Mouse (Mus musculus) intestine, embryonic 16.5 days (tissue): ENCODE measurements at regions not wholly inside any gene's neighbourhood (a gene's known extent, or its start where the extent isn't known, plus 50 kb on each side); places are given as distances from the start of the nearest gene placed in this dataset.

Source experiments
- ATAC-seq: fragments of 200-750 bp; cut with Nextera tagmentation; 2 replicates; pipeline ENCODE4 v1.8.0; 2017; ENCODE audit warnings: moderate TSS enrichment, moderate library complexity
- H3K27ac ChIP-seq: fragments of 300-500 bp; sonication (generic); 2 replicates; pipeline ENCODE4 v1.5.1; 2014; ENCODE audit warnings: mild to moderate bottlenecking, low read length
- H3K27me3 ChIP-seq: fragments of 300-500 bp; sonication (generic); replicated peaks from 2 replicates; pipeline ENCODE4 v1.6.1; 2014; ENCODE audit warnings: low read length, control low read depth, mixed read lengths; ENCODE audit not compliant: control insufficient read depth, insufficient read depth
- H3K36me3 ChIP-seq: fragments of 300-500 bp; sonication (generic); 2 replicates; pipeline ENCODE4 v1.6.1; 2014; ENCODE audit warnings: low read length, control low read depth; ENCODE audit not compliant: control insufficient read depth, insufficient read depth
- H3K4me1 ChIP-seq: fragments of 300-500 bp; sonication (generic); 2 replicates; pipeline ENCODE4 v1.6.1; 2014; ENCODE audit warnings: low read length, control low read depth, mixed read lengths; ENCODE audit not compliant: control insufficient read depth, insufficient read depth
- H3K4me2 ChIP-seq: fragments of 300-500 bp; sonication (generic); 2 replicates; pipeline ENCODE4 v1.6.1; 2014; ENCODE audit warnings: low read depth, low read length, control low read depth
- H3K4me3 ChIP-seq: fragments of 300-500 bp; sonication (generic); 2 replicates; pipeline ENCODE4 v1.5.1; 2014; ENCODE audit warnings: mild to moderate bottlenecking, low read length
- H3K9ac ChIP-seq: fragments of 300-500 bp; sonication (generic); 2 replicates; pipeline ENCODE4 v1.6.1; 2014; ENCODE audit warnings: low read depth, low read length
- H3K9me3 ChIP-seq: fragments of 300-500 bp; sonication (generic); 2 replicates; pipeline ENCODE4 v1.6.1; 2016; ENCODE audit warnings: low read length, control low read depth; ENCODE audit not compliant: control insufficient read depth
- WGBS: fragments of 180-500 bp; shearing (Covaris S2); extraction: QIAGEN DNeasy Blood & Tissue Kit; methylation state at CpG from one replicate; pipeline ENCODE4 v1.1.7; 2014; 5-methylcytosine and 5-hydroxymethylcytosine counted together

GRCm38 (mm10) chr9:61681406-61681805 lies 232.9 kb downstream of the Rplp1 start:
- Histone ChIP-seq H3K9ac (no peak overlapping the region), H3K36me3 (no peaks in the 10 kb centered on the region), H3K4me2 (no peak overlapping the region), H3K27ac (no peak overlapping the region), H3K27me3 (no peaks in the 10 kb centered on the region), H3K4me3 (no peak overlapping the region), H3K9me3 (no peaks in the 10 kb centered on the region), H3K4me1 (peaks cover 8% of the 10 kb centered on the region; the same call in 1 of the 2 replicates)
- ATAC-seq = no peak
- WGBS = 58% methylated on average over 5 of the region's 5 CpGs

- Histone ChIP-seq H3K4me1 (peaks cover 8% of the 10 kb centered on the region; the same call in 1 of the 2 replicates), H3K9ac (no peak overlapping the region), H3K4me2 (no peak overlapping the region), H3K27me3 (no peaks in the 10 kb centered on the region), H3K27ac (no peak overlapping the region), H3K36me3 (no peaks in the 10 kb centered on the region), H3K9me3 (no peaks in the 10 kb centered on the region), H3K4me3 (no peak overlapping the region)
- ATAC-seq = no peak
- WGBS = 57% methylated on average over 6 of the region's 6 CpGs
These were observed 233.4 kb downstream of the Rplp1 start for GRCm38 (mm10) chr9:61680911-61681311.

GRCm38 (mm10) chr9:61679686-61680085 lies 234.7 kb downstream of the Rplp1 start:
- no peak overlapping the region for H3K9ac ChIP-seq
- H3K36me3 ChIP-seq = no peaks in the 10 kb centered on the region
- H3K9me3 ChIP-seq = no peaks in the 10 kb centered on the region
- H3K4me2 ChIP-seq = no peak overlapping the region
- no peaks in the 10 kb centered on the region for H3K27me3 ChIP-seq
- peaks cover 8% of the 10 kb centered on the region; the same call in 1 of the 2 replicates for H3K4me1 ChIP-seq
- H3K4me3 ChIP-seq = no peak overlapping the region
- 83% methylated on average over 6 of the region's 6 CpGs for WGBS
- no peak overlapping the region for H3K27ac ChIP-seq
- ATAC-seq = no peak

GRCm38 (mm10) chr9:61677603-61678002 lies 236.7 kb downstream of the Rplp1 start:
- H3K27me3 ChIP-seq = no peaks in the 10 kb centered on the region
- ATAC-seq = no peak
- H3K4me1 ChIP-seq = peaks cover 20% of the 10 kb centered on the region
- 60% methylated on average over 3 of the region's 3 CpGs for whole genome bisulfite sequencing
- H3K27ac ChIP-seq = no peak overlapping the region
- H3K4me3 ChIP-seq = no peak overlapping the region
- H3K9me3 ChIP-seq = no peaks in the 10 kb centered on the region
- no peak overlapping the region for H3K4me2 ChIP-seq
- H3K36me3 ChIP-seq = no peaks in the 10 kb centered on the region
- no peak overlapping the region for H3K9ac ChIP-seq

- Histone ChIP-seq H3K9me3 (no peaks in the 10 kb centered on the region), H3K4me1 (peaks cover 15% of the 10 kb centered on the region), H3K4me2 (no peak overlapping the region), H3K9ac (no peak overlapping the region), H3K4me3 (no peak overlapping the region), H3K36me3 (no peaks in the 10 kb centered on the region), H3K27ac (no peak overlapping the region), H3K27me3 (no peaks in the 10 kb centered on the region)
- no peak for ATAC-seq
- 62% methylated on average over 11 of the region's 11 CpGs for WGBS
These were observed 237.3 kb downstream of the Rplp1 start for GRCm38 (mm10) chr9:61677037-61677436.

GRCm38 (mm10) chr9:61675366-61675765 lies 239.0 kb downstream of the Rplp1 start:
- H3K4me3 ChIP-seq = no peak overlapping the region
- no peaks in the 10 kb centered on the region for H3K36me3 ChIP-seq
- no peaks in the 10 kb centered on the region for H3K9me3 ChIP-seq
- no peak overlapping the region for H3K9ac ChIP-seq
- H3K27ac ChIP-seq = no peak overlapping the region
- no peaks in the 10 kb centered on the region for H3K27me3 ChIP-seq
- 83% methylated on average over 2 of the region's 2 CpGs for WGBS
- no peak overlapping the region for H3K4me2 ChIP-seq
- peaks cover 12% of the 10 kb centered on the region for H3K4me1 ChIP-seq
- ATAC-seq = no peak

- H3K9ac ChIP-seq = no peak overlapping the region
- H3K4me1 ChIP-seq = peaks cover 21% of the 10 kb centered on the region
- 50% methylated on average over 16 of the region's 16 CpGs for WGBS
- no peaks in the 10 kb centered on the region for H3K27me3 ChIP-seq
- peak overlapping the region; percentile 49 for H3K27ac ChIP-seq
- peak; percentile 78 for ATAC-seq
- H3K4me2 ChIP-seq = no peak overlapping the region
- H3K36me3 ChIP-seq = no peaks in the 10 kb centered on the region
- no peak overlapping the region for H3K4me3 ChIP-seq
- H3K9me3 ChIP-seq = no peaks in the 10 kb centered on the region
These were observed 240.7 kb downstream of the Rplp1 start for GRCm38 (mm10) chr9:61673575-61674203.

- H3K9me3 ChIP-seq = no peaks in the 10 kb centered on the region
- H3K4me2 ChIP-seq = no peak overlapping the region
- peaks cover 21% of the 10 kb centered on the region for H3K4me1 ChIP-seq
- H3K27me3 ChIP-seq = no peaks in the 10 kb centered on the region
- WGBS = 79% methylated on average over 4 of the region's 4 CpGs
- no peaks in the 10 kb centered on the region for H3K36me3 ChIP-seq
- H3K27ac ChIP-seq = no peak overlapping the region
- H3K4me3 ChIP-seq = no peak overlapping the region
- no peak overlapping the region for H3K9ac ChIP-seq
- ATAC-seq = no peak
These were observed 243.4 kb downstream of the Rplp1 start for GRCm38 (mm10) chr9:61670986-61671385.

- Histone ChIP-seq H3K9me3 (no peaks in the 10 kb centered on the region), H3K4me2 (no peak overlapping the region), H3K9ac (no peak overlapping the region), H3K27ac (no peak overlapping the region; the same call in 1 of the 2 replicates), H3K36me3 (no peaks in the 10 kb centered on the region), H3K4me1 (peaks cover 21% of the 10 kb centered on the region), H3K27me3 (no peaks in the 10 kb centered on the region), H3K4me3 (no peak overlapping the region)
- WGBS = 32% methylated on average over 10 of the region's 10 CpGs
- ATAC-seq = no peak
These were observed 244.4 kb downstream of the Rplp1 start for GRCm38 (mm10) chr9:61669729-61670520.
